Comparison of ENCODE assay signal across 12 mouse cellular contexts in genomic region chr8:91516422-91516821, GRCm38 (mm10).
"Had no signal": no experiment of that assay in that cellular context is flagged by ENCODE, and none has a peak within 500 bp of the region (broad histone marks: within the 10 kb centered on the region; RNA-seq: fewer than 3 reads in every experiment).

No protein-coding gene starts in this region.

- H3K27ac ChIP-seq: layer of hippocampus, adult 2 months; liver, embryonic 13.5 days; lung, embryonic 15.5 days; midbrain, embryonic 12.5 days had no signal

- ATAC-seq: liver, postnatal 0 days; midbrain, embryonic 16.5 days had no signal

- H3K9me3 ChIP-seq: liver, embryonic 13.5 days; lung, embryonic 15.5 days; midbrain, embryonic 12.5 days had no signal

- H3K27me3 ChIP-seq: liver, embryonic 13.5 days; lung, embryonic 15.5 days had no signal

- H3K4me2 ChIP-seq: liver, embryonic 13.5 days; lung, embryonic 15.5 days; midbrain, embryonic 12.5 days had no signal

- DNase-seq: kidney, adult 11 months; kidney, postnatal 25 days; liver; liver, embryonic 13.5 days; liver, postnatal 0 days; lung, postnatal 14 days; retina, postnatal 1 day; thymus, postnatal 36 days had no signal

- H3K36me3 ChIP-seq: liver, embryonic 13.5 days; lung, embryonic 15.5 days; midbrain, embryonic 12.5 days had no signal

- H3K4me3 ChIP-seq: layer of hippocampus, adult 2 months; liver, embryonic 13.5 days; lung, embryonic 15.5 days; midbrain, embryonic 12.5 days had no signal

- H3K9ac ChIP-seq: liver, embryonic 13.5 days; liver, postnatal 0 days; lung, embryonic 15.5 days; midbrain, embryonic 12.5 days had no signal
